Mouse (Mus musculus): ENCODE measurements at regions not wholly inside any gene's neighbourhood (a gene's known extent, or its start where the extent isn't known, plus 50 kb on each side); places are given as distances from the start of the nearest gene placed in this dataset.

DNA sequence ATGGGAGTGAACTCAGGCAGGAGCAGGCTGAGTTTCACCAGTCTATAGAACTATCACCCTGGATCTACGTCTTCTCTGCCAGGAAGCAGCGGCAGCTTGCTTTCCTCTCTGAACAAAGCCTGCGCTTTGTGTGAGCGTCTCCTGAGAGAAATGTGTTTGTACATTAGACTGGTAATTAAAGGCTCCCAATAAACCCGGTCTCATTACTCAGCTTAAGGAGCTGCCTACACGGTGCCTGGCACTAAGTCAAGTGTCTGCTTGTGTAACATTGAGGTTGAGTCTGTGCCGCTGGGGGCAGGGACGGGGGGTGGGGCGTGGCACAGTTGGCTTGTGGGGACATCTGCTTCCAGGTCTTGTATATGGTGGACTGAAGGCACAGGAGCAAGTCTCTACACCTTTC lies 150.4 kb upstream of the Mylip start:
- no peak for TF ChIP-seq CTCF (IDR thresholded peaks at IDR 0.05; ENCODE audit: low read depth)
- TF ChIP-seq EP300 (IDR thresholded peaks at IDR 0.05; ENCODE audit: low read depth) = no peak

Data from heart, postnatal 0 days (tissue).